Mouse (Mus musculus) embryonic facial prominence, embryonic 12.5 days (tissue): ENCODE measurements around the gene Fam8a1. TPM values are rescaled to one million over a fixed set of nuclear protein-coding genes. Genes with fewer than 3 reads are reported as not detected.
A peak's percentile ranks its signal among the peaks of the same experiment; 100 is the strongest.

ENCODE experiments used
- ATAC-seq: fragments of 200-750 bp; cut with Nextera tagmentation; 2 replicates; pipeline ENCODE4 v1.8.0; 2017; ENCODE audit not compliant: insufficient number of reproducible peaks, insufficient read depth, low FRiP score, low TSS enrichment
- H3K27ac ChIP-seq: fragments of 300-500 bp; sonication (generic); 2 replicates; pipeline ENCODE4 v1.5.1; 2016; ENCODE audit warnings: mild to moderate bottlenecking
- H3K27me3 ChIP-seq: fragments of 300-500 bp; sonication (generic); 2 replicates; pipeline ENCODE4 v1.6.1; 2016; ENCODE audit warnings: mild to moderate bottlenecking, moderate library complexity
- H3K36me3 ChIP-seq: fragments of 300-500 bp; sonication (generic); 2 replicates; pipeline ENCODE4 v1.6.1; 2016; ENCODE audit warnings: mild to moderate bottlenecking
- H3K4me1 ChIP-seq: fragments of 300-500 bp; sonication (generic); 2 replicates; pipeline ENCODE4 v1.6.1; 2016
- H3K4me2 ChIP-seq: fragments of 300-500 bp; sonication (generic); replicated peaks from 2 replicates; pipeline ENCODE4 v1.6.1; 2016; ENCODE audit warnings: mild to moderate bottlenecking, moderate library complexity
- H3K4me3 ChIP-seq: fragments of 300-500 bp; sonication (generic); 2 replicates; pipeline ENCODE4 v1.5.1; 2016; ENCODE audit warnings: mild to moderate bottlenecking
- H3K9ac ChIP-seq: fragments of 300-500 bp; sonication (generic); 2 replicates; pipeline ENCODE4 v1.6.1; 2016; ENCODE audit warnings: mild to moderate bottlenecking, moderate library complexity
- H3K9me3 ChIP-seq: fragments of 300-500 bp; sonication (generic); 2 replicates; pipeline ENCODE4 v1.6.1; 2016; ENCODE audit warnings: mild to moderate bottlenecking, moderate library complexity
- WGBS: fragments of 180-500 bp; shearing (Covaris S2); methylation state at CpG from one replicate; pipeline ENCODE4 v1.1.7; 2016; 5-methylcytosine and 5-hydroxymethylcytosine counted together
- polyA plus RNA-seq: library from polyadenylated mRNA; unstranded; fragments of >200 nt; fragmentation: Nextera tagmentation; extraction: Ambion mirVana; gene quantifications from 2 replicates; pipeline ENCODE4 v1.2.1, GENCODE M21; 2016

Gene Fam8a1
- polyA plus RNA-seq, 1 experiment from 2014 or later: 17.4 TPM

GRCm38 (mm10) chr13:46644175-46644574, 25.1 kb upstream of the Fam8a1 start:
- 78% methylated on average over 6 of the region's 6 CpGs for WGBS
- no peak overlapping the region for H3K4me3 ChIP-seq
- 0 out of 2 replicates have a peak, but pooled peaks cover 3% of the 10 kb centered on the region for H3K9me3 ChIP-seq
- H3K36me3 ChIP-seq: no peaks in the 10 kb centered on the region
- ATAC-seq: no peak
- H3K4me1 ChIP-seq: no peaks in the 10 kb centered on the region
- no peak overlapping the region for H3K27ac ChIP-seq
- H3K27me3 ChIP-seq: no peaks in the 10 kb centered on the region
- no peak overlapping the region for H3K4me2 ChIP-seq
- H3K9ac ChIP-seq: no peak overlapping the region

GRCm38 (mm10) chr13:46645476-46645875, 23.8 kb upstream of the Fam8a1 start:
- Histone ChIP-seq H3K27ac (no peak overlapping the region), H3K27me3 (no peaks in the 10 kb centered on the region), H3K4me2 (no peak overlapping the region), H3K9me3 (0 out of 2 replicates have a peak, but pooled peaks cover 3% of the 10 kb centered on the region), H3K4me3 (no peak overlapping the region), H3K9ac (no peak overlapping the region), H3K36me3 (no peaks in the 10 kb centered on the region), H3K4me1 (no peaks in the 10 kb centered on the region)
- no peak for ATAC-seq
- 77% methylated on average over 6 of the region's 6 CpGs for WGBS

GRCm38 (mm10) chr13:46651853-46652252, 17.5 kb upstream of the Fam8a1 start:
- Histone ChIP-seq H3K9me3 (no peaks in the 10 kb centered on the region), H3K4me3 (no peak overlapping the region), H3K4me2 (no peak overlapping the region), H3K27ac (no peak overlapping the region), H3K9ac (no peak overlapping the region), H3K36me3 (no peaks in the 10 kb centered on the region), H3K27me3 (no peaks in the 10 kb centered on the region), H3K4me1 (no peaks in the 10 kb centered on the region)
- ATAC-seq: no peak
- 88% methylated on average over 7 of the region's 7 CpGs for WGBS

GRCm38 (mm10) chr13:46652671-46653070, 16.7 kb upstream of the Fam8a1 start:
- Histone ChIP-seq H3K4me1 (no peaks in the 10 kb centered on the region), H3K4me2 (no peak overlapping the region), H3K27ac (no peak overlapping the region), H3K27me3 (no peaks in the 10 kb centered on the region), H3K36me3 (no peaks in the 10 kb centered on the region), H3K4me3 (no peak overlapping the region), H3K9me3 (no peaks in the 10 kb centered on the region), H3K9ac (no peak overlapping the region)
- ATAC-seq: no peak
- 82% methylated on average over 7 of the region's 7 CpGs for WGBS

- no peaks in the 10 kb centered on the region for H3K36me3 ChIP-seq
- ATAC-seq: no peak
- no peaks in the 10 kb centered on the region for H3K4me1 ChIP-seq
- H3K27ac ChIP-seq: no peak overlapping the region
- WGBS: 71% methylated on average over 4 of the region's 4 CpGs
- H3K27me3 ChIP-seq: no peaks in the 10 kb centered on the region
- H3K4me3 ChIP-seq: no peak overlapping the region
- H3K9ac ChIP-seq: no peak overlapping the region
- H3K4me2 ChIP-seq: no peak overlapping the region
- H3K9me3 ChIP-seq: no peaks in the 10 kb centered on the region
These were observed 15.7 kb upstream of the Fam8a1 start for GRCm38 (mm10) chr13:46653671-46654070.

GRCm38 (mm10) chr13:46654566-46654965, 14.8 kb upstream of the Fam8a1 start:
- Histone ChIP-seq H3K4me3 (no peak overlapping the region), H3K27ac (no peak overlapping the region), H3K9ac (no peak overlapping the region), H3K36me3 (no peaks in the 10 kb centered on the region), H3K4me2 (no peak overlapping the region), H3K27me3 (no peaks in the 10 kb centered on the region), H3K9me3 (no peaks in the 10 kb centered on the region), H3K4me1 (no peaks in the 10 kb centered on the region)
- no peak for ATAC-seq
- 70% methylated on average over 5 of the region's 5 CpGs for WGBS

- H3K4me3 ChIP-seq: no peak overlapping the region
- H3K9me3 ChIP-seq: no peaks in the 10 kb centered on the region
- no peak for ATAC-seq
- H3K27ac ChIP-seq: no peak overlapping the region
- 91% methylated on average over 5 of the region's 5 CpGs for WGBS
- H3K36me3 ChIP-seq: no peaks in the 10 kb centered on the region
- no peaks in the 10 kb centered on the region for H3K27me3 ChIP-seq
- H3K4me1 ChIP-seq: no peaks in the 10 kb centered on the region
- no peak overlapping the region for H3K4me2 ChIP-seq
- H3K9ac ChIP-seq: no peak overlapping the region
These were observed 10.1 kb upstream of the Fam8a1 start for GRCm38 (mm10) chr13:46659211-46659610.

- H3K9ac ChIP-seq: no peak overlapping the region
- H3K4me3 ChIP-seq: no peak overlapping the region
- 0 out of 2 replicates have a peak, but pooled peaks cover under 1% of the 10 kb centered on the region for H3K4me1 ChIP-seq
- no peaks in the 10 kb centered on the region for H3K36me3 ChIP-seq
- ATAC-seq: no peak
- no peaks in the 10 kb centered on the region for H3K27me3 ChIP-seq
- H3K27ac ChIP-seq: no peak overlapping the region
- H3K9me3 ChIP-seq: no peaks in the 10 kb centered on the region
- no peak overlapping the region for H3K4me2 ChIP-seq
- whole genome bisulfite sequencing: 41% methylated on average over 4 of the region's 4 CpGs
These were observed 5.8 kb upstream of the Fam8a1 start for GRCm38 (mm10) chr13:46663461-46663964.

GRCm38 (mm10) chr13:46669620-46670271, 424 bp downstream of the Fam8a1 start:
- peak overlapping the region; percentile 98 for H3K4me3 ChIP-seq
- H3K9me3 ChIP-seq: no peaks in the 10 kb centered on the region
- peak; percentile 78 for ATAC-seq
- H3K27me3 ChIP-seq: no peaks in the 10 kb centered on the region
- peaks cover 15% of the 10 kb centered on the region for H3K36me3 ChIP-seq
- H3K27ac ChIP-seq: peak overlapping the region; percentile 65
- H3K9ac ChIP-seq: peak overlapping the region; percentile 90
- WGBS: 1% methylated on average over 76 of the region's 96 CpGs
- H3K4me2 ChIP-seq: peak overlapping the region; percentile 90
- peaks cover 12% of the 10 kb centered on the region for H3K4me1 ChIP-seq

- no peaks in the 10 kb centered on the region for H3K9me3 ChIP-seq
- peaks cover 18% of the 10 kb centered on the region for H3K36me3 ChIP-seq
- ATAC-seq: no peak
- no peak overlapping the region for H3K27ac ChIP-seq
- peak overlapping the region; percentile 98 for H3K4me3 ChIP-seq
- H3K9ac ChIP-seq: 0 out of 2 replicates have a peak overlapping the region, but pooled peaks have one; percentile 90
- peak overlapping the region; percentile 90 for H3K4me2 ChIP-seq
- peaks cover 12% of the 10 kb centered on the region for H3K4me1 ChIP-seq
- 68% methylated on average over 9 of the region's 9 CpGs for WGBS
- H3K27me3 ChIP-seq: no peaks in the 10 kb centered on the region
These were observed 1.2 kb downstream of the Fam8a1 start for GRCm38 (mm10) chr13:46670514-46670913.

GRCm38 (mm10) chr13:46674601-46675000, 5.3 kb downstream of the Fam8a1 start:
- Histone ChIP-seq H3K9me3 (no peaks in the 10 kb centered on the region), H3K36me3 (peaks cover 31% of the 10 kb centered on the region), H3K4me3 (no peak overlapping the region), H3K4me1 (peaks cover 7% of the 10 kb centered on the region), H3K27ac (no peak overlapping the region), H3K4me2 (no peak overlapping the region), H3K9ac (no peak overlapping the region), H3K27me3 (no peaks in the 10 kb centered on the region)
- WGBS: 82% methylated on average over 2 of the region's 2 CpGs
- no peak for ATAC-seq

- H3K36me3 ChIP-seq: peaks cover 39% of the 10 kb centered on the region
- H3K27ac ChIP-seq: no peak overlapping the region
- WGBS: 83% methylated on average over 4 of the region's 4 CpGs
- no peak overlapping the region for H3K4me2 ChIP-seq
- no peak for ATAC-seq
- H3K27me3 ChIP-seq: no peaks in the 10 kb centered on the region
- no peaks in the 10 kb centered on the region for H3K4me1 ChIP-seq
- H3K9ac ChIP-seq: no peak overlapping the region
- H3K9me3 ChIP-seq: no peaks in the 10 kb centered on the region
- H3K4me3 ChIP-seq: no peak overlapping the region
These were observed 8.4 kb downstream of the Fam8a1 start for GRCm38 (mm10) chr13:46677721-46678120.
